Mouse (Mus musculus) cerebellum, postnatal 4 days (tissue): ENCODE measurements around the gene Cxcl9.

Source experiments
- DNase-seq, 2 experiments: peaks; one replicate each; pipeline ENCODE4 v3.0.0; 2022; ENCODE audit warnings: low spot score in 2 of 2, mixed read lengths in 1 of 2

Cxcl9 gene

GRCm38 (mm10) chr5:92336743-92337142 is 8.9 kb upstream of the Cxcl9 start:
- DNase-seq, result no peak

- DNase-seq, result no peak
Measured at GRCm38 (mm10) chr5:92332359-92332840, 4.5 kb upstream of the Cxcl9 start.

GRCm38 (mm10) chr5:92331635-92332338 is 3.9 kb upstream of the Cxcl9 start, which contains the start of gene Art3:
Art3 (plus strand) TSS chr5:92331827.
- no peak for DNase-seq

GRCm38 (mm10) chr5:92331122-92331521 is 3.2 kb upstream of the Cxcl9 start:
- no peak for DNase-seq

GRCm38 (mm10) chr5:92327367-92327766 is 512 bp downstream of the Cxcl9 start:
- DNase-seq, result no peak

- DNase-seq, result no peak
Measured at GRCm38 (mm10) chr5:92323264-92323663, 4.6 kb downstream of the Cxcl9 start.

- DNase-seq, result no peak
Measured at GRCm38 (mm10) chr5:92322612-92323011, 5.3 kb downstream of the Cxcl9 start.

- no peak for DNase-seq
Measured at GRCm38 (mm10) chr5:92321631-92322400, 6.1 kb downstream of the Cxcl9 start.

GRCm38 (mm10) chr5:92318596-92318995 is 9.3 kb downstream of the Cxcl9 start:
- DNase-seq, result no peak

- DNase-seq, result no peak
Measured at GRCm38 (mm10) chr5:92318119-92318518, 9.8 kb downstream of the Cxcl9 start.

GRCm38 (mm10) chr5:92313776-92314175 is 14.1 kb downstream of the Cxcl9 start:
- DNase-seq, result no peak

GRCm38 (mm10) chr5:92312046-92312715 is 15.7 kb downstream of the Cxcl9 start:
- peak; percentile 72 to 89 for DNase-seq

GRCm38 (mm10) chr5:92309681-92310511 is 18.0 kb downstream of the Cxcl9 start, which contains the start of gene Sdad1:
Sdad1 (minus strand) TSS chr5:92310479.
- DNase-seq, result peak; percentile 83 to 92

GRCm38 (mm10) chr5:92304291-92304690 is 23.6 kb downstream of the Cxcl9 start:
- DNase-seq, result no peak

GRCm38 (mm10) chr5:92302149-92302840 is 25.6 kb downstream of the Cxcl9 start:
- no peak for DNase-seq

- no peak for DNase-seq
Measured at GRCm38 (mm10) chr5:92294525-92294924, 33.4 kb downstream of the Cxcl9 start.

- DNase-seq, result no peak
Measured at GRCm38 (mm10) chr5:92291652-92292414, 36.0 kb downstream of the Cxcl9 start.

GRCm38 (mm10) chr5:92287840-92288239 is 40.0 kb downstream of the Cxcl9 start:
- DNase-seq, result no peak

- DNase-seq, result no peak
Measured at GRCm38 (mm10) chr5:92283107-92283506, 44.8 kb downstream of the Cxcl9 start.

GRCm38 (mm10) chr5:92282571-92282970 is 45.3 kb downstream of the Cxcl9 start:
- no peak for DNase-seq
